Mouse (Mus musculus) lung, postnatal 10 days (tissue): ENCODE data around the gene Gstcd.

ENCODE experiments used
- DNase-seq: peaks from one replicate; pipeline ENCODE4 v3.0.0; 2021

Gstcd gene

DNA sequence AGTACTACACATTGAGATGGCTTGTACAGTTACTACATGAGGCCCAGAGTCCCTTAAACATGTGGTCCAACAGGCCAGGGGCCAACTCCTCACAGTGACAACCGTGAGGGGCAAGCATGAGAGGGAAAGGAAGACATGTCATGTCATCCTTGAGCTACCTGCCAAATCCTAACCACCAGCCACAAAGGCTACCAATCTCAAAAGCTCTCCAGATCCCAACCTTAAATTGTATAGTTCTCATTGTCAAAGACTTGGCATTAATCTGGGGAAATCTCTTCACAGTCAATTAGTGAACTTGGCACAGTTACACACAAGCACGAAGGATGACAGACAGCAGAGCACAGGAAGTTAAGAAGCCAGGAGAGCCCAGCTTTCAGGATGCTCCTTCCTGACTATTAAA, 157.2 kb downstream of the Gstcd start:
- DNase-seq, result no peak
